Mouse (Mus musculus): ENCODE data around the gene Msi2. TPM values are rescaled to one million over a fixed set of nuclear protein-coding genes. Genes with fewer than 3 reads are reported as not detected.

Msi2 gene
- polyA plus RNA-seq, 1 experiment from 2014 or later: 17.9 TPM

DNA sequence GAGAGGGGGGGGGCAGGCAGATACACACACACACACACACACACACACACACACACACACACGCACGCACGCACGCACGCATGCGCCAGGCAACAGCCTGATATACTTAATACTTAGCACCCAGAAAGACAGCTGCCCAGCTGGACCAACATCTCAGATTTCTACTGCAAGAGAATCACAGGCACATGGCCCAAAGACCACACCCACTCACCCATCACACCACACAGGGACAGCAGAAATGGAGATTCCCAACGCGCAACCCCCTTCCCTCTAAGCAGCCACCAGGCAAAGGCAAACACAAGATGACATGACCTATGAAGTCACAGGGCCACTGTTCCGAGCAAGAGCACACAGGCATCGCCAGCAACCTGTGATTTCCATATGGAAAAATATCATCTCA lies 13.6 kb downstream of the Msi2 start:
- peaks cover 18% of the 10 kb centered on the region for H3K36me3 ChIP-seq (ENCODE audit: control insufficient read depth, insufficient read depth, low read length)

DNA sequence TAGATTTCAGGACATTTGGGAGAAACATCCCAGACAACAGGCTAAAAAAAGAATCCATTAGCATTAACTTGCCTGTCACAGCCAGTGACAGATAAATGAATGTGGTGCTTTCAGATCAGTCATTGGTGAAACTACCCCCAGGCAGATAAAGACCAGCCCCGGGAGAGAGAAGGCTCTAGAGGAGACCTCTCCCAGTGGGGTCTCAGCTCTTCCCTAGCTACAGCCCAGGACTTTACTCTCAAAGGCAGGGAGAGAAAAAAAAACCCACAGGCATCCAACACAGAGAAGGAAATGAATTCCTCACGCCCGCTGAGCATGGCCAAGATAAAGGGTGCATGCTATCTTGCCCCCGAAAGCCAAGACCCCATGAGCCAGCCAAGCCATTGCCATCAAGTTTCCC lies 15.1 kb downstream of the Msi2 start:
- H3K4me2 ChIP-seq (replicated peaks; ENCODE audit: low read depth, low read length): no peak overlapping the region
- H3K4me3 ChIP-seq (ENCODE audit: low read depth, low read length): no peak overlapping the region
- ATAC-seq (ENCODE audit: insufficient number of reproducible peaks, insufficient read depth, low FRiP score, low read depth): no peak
- H3K4me1 ChIP-seq (ENCODE audit: control insufficient read depth, insufficient read depth, low read length): peaks cover 7% of the 10 kb centered on the region; the same call in 1 of the 2 replicates
- no peak overlapping the region for H3K27ac ChIP-seq (ENCODE audit: low read length)
- H3K9ac ChIP-seq (replicated peaks; ENCODE audit: low read depth, low read length): no peak overlapping the region
- WGBS: 42% methylated on average over 4 of the region's 4 CpGs
- H3K36me3 ChIP-seq (ENCODE audit: control insufficient read depth, insufficient read depth, low read length): peaks cover 14% of the 10 kb centered on the region
- no peaks in the 10 kb centered on the region for H3K27me3 ChIP-seq (ENCODE audit: control insufficient read depth, insufficient read depth, low read length)
- H3K9me3 ChIP-seq (ENCODE audit: control insufficient read depth, low read depth, low read length): no peaks in the 10 kb centered on the region

More for the DNA sequence above, 13.6 kb downstream of the Msi2 start:
- Histone ChIP-seq H3K9me3 (ENCODE audit: control insufficient read depth, low read depth, low read length) (no peaks in the 10 kb centered on the region), H3K4me1 (ENCODE audit: control insufficient read depth, insufficient read depth, low read length) (peaks cover 7% of the 10 kb centered on the region; the same call in 1 of the 2 replicates), H3K4me2 (replicated peaks; ENCODE audit: low read depth, low read length) (no peak overlapping the region), H3K27ac (ENCODE audit: low read length) (0 out of 2 replicates have a peak overlapping the region, but pooled peaks have one; percentile 30), H3K9ac (replicated peaks; ENCODE audit: low read depth, low read length) (no peak overlapping the region), H3K27me3 (ENCODE audit: control insufficient read depth, insufficient read depth, low read length) (no peaks in the 10 kb centered on the region), H3K4me3 (ENCODE audit: low read depth, low read length) (no peak overlapping the region)
- no peak for ATAC-seq (ENCODE audit: insufficient number of reproducible peaks, insufficient read depth, low FRiP score, low read depth)
- WGBS: 80% methylated on average over 10 of the region's 10 CpGs

DNA sequence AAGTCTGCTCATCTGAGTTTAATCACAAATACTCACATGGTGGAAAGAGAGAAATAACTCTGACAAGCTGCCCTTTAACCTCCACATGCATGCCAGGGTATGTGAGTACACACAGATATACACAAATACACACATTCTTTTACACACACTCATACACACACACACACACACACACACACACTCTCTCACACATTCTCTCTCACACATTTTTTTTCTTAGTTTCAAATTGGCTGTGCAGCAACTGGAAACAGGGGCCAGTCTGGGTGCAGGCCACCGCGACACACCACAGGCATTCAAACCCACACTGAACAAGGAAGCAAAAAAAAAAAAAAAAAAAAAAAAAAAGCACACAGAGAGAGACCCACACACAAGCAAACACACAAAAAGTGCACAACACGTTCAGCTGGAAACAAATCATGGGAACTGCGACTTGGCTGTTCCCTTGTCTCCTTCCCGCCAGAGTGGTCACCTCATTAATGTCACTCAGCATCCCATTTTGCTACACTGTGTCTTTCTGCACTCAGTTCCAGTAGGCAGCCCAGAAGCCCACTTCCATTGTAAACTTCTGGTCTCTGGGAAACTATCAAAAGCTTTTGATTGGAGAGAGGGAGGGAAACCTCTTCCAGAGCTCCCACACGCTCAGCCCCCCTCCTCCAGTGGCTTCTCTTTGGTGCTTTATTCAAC lies 16.2 kb downstream of the Msi2 start:
- Histone ChIP-seq H3K36me3 (ENCODE audit: control insufficient read depth, insufficient read depth, low read length) (peaks cover 13% of the 10 kb centered on the region), H3K27ac (ENCODE audit: low read length) (no peak overlapping the region)

DNA sequence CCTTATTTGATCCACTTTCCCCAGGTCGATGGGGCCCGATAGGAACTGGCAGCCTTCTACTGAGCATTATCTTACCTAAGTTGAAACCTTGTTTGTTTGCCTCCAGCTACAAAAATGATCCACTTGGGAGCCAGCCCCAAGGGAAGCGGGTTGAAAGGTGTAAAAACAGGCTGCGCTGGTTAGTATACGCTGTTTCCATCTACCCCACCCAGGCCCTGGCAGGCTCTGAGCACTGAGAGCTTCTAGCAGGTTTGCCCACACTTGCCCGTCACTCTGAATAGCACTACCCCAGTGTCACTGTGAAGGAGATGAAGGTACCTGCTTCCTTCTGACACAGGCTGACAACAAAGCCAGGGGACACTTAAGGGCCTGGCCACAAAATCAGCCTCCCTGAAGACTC lies 17.3 kb downstream of the Msi2 start:
- no peak overlapping the region for H3K4me2 ChIP-seq (replicated peaks; ENCODE audit: low read depth, low read length)
- 84% methylated on average over 6 of the region's 6 CpGs for WGBS
- H3K9me3 ChIP-seq (ENCODE audit: control insufficient read depth, low read depth, low read length): no peaks in the 10 kb centered on the region
- no peak for ATAC-seq (ENCODE audit: insufficient number of reproducible peaks, insufficient read depth, low FRiP score, low read depth)
- H3K36me3 ChIP-seq (ENCODE audit: control insufficient read depth, insufficient read depth, low read length): peaks cover 10% of the 10 kb centered on the region
- no peak overlapping the region for H3K9ac ChIP-seq (replicated peaks; ENCODE audit: low read depth, low read length)
- no peaks in the 10 kb centered on the region for H3K27me3 ChIP-seq (ENCODE audit: control insufficient read depth, insufficient read depth, low read length)
- H3K4me1 ChIP-seq (ENCODE audit: control insufficient read depth, insufficient read depth, low read length): peaks cover 7% of the 10 kb centered on the region; the same call in 1 of the 2 replicates
- H3K4me3 ChIP-seq (ENCODE audit: low read depth, low read length): no peak overlapping the region
- no peak overlapping the region for H3K27ac ChIP-seq (ENCODE audit: low read length)

More for the DNA sequence above, 16.2 kb downstream of the Msi2 start:
- Histone ChIP-seq H3K4me2 (replicated peaks; ENCODE audit: low read depth, low read length) (no peak overlapping the region), H3K27me3 (ENCODE audit: control insufficient read depth, insufficient read depth, low read length) (no peaks in the 10 kb centered on the region), H3K4me3 (ENCODE audit: low read depth, low read length) (no peak overlapping the region), H3K9me3 (ENCODE audit: control insufficient read depth, low read depth, low read length) (no peaks in the 10 kb centered on the region), H3K9ac (replicated peaks; ENCODE audit: low read depth, low read length) (no peak overlapping the region), H3K4me1 (ENCODE audit: control insufficient read depth, insufficient read depth, low read length) (peaks cover 7% of the 10 kb centered on the region; the same call in 1 of the 2 replicates)
- no peak for ATAC-seq (ENCODE audit: insufficient number of reproducible peaks, insufficient read depth, low FRiP score, low read depth)
- WGBS: 54% methylated on average over 6 of the region's 6 CpGs

DNA sequence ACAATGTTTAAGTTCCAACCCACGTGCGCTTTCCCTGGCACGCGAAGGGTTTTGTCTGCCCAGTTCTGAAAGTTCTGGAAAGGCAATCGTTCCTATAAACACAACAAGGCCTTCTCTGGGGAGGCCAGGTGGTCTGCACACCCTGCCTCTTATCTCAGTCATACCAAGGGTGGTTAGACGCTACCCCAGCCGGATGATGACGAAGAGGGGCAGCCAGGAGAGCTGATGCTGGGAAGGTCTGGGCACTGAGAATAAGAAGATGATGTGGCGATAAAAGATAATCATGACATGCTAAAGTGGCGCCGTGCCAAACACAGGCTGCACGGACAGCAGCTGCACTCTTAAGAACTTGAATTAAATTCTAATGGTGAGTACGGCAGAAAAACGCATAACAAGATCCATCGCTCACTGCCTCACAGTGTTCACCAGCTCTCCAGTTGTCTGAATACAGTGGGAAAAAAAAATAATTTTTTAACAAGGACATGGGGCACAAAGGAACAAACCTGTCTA lies 18.1 kb downstream of the Msi2 start:
- no peak for ATAC-seq (ENCODE audit: insufficient number of reproducible peaks, insufficient read depth, low FRiP score, low read depth)
- Histone ChIP-seq H3K9me3 (ENCODE audit: control insufficient read depth, low read depth, low read length) (no peaks in the 10 kb centered on the region), H3K36me3 (ENCODE audit: control insufficient read depth, insufficient read depth, low read length) (peaks cover 8% of the 10 kb centered on the region), H3K4me2 (replicated peaks; ENCODE audit: low read depth, low read length) (no peak overlapping the region), H3K9ac (replicated peaks; ENCODE audit: low read depth, low read length) (no peak overlapping the region), H3K4me3 (ENCODE audit: low read depth, low read length) (no peak overlapping the region), H3K4me1 (ENCODE audit: control insufficient read depth, insufficient read depth, low read length) (peaks cover 13% of the 10 kb centered on the region; the same call in 1 of the 2 replicates), H3K27ac (ENCODE audit: low read length) (no peak overlapping the region), H3K27me3 (ENCODE audit: control insufficient read depth, insufficient read depth, low read length) (no peaks in the 10 kb centered on the region)
- WGBS: 74% methylated on average over 15 of the region's 15 CpGs

DNA sequence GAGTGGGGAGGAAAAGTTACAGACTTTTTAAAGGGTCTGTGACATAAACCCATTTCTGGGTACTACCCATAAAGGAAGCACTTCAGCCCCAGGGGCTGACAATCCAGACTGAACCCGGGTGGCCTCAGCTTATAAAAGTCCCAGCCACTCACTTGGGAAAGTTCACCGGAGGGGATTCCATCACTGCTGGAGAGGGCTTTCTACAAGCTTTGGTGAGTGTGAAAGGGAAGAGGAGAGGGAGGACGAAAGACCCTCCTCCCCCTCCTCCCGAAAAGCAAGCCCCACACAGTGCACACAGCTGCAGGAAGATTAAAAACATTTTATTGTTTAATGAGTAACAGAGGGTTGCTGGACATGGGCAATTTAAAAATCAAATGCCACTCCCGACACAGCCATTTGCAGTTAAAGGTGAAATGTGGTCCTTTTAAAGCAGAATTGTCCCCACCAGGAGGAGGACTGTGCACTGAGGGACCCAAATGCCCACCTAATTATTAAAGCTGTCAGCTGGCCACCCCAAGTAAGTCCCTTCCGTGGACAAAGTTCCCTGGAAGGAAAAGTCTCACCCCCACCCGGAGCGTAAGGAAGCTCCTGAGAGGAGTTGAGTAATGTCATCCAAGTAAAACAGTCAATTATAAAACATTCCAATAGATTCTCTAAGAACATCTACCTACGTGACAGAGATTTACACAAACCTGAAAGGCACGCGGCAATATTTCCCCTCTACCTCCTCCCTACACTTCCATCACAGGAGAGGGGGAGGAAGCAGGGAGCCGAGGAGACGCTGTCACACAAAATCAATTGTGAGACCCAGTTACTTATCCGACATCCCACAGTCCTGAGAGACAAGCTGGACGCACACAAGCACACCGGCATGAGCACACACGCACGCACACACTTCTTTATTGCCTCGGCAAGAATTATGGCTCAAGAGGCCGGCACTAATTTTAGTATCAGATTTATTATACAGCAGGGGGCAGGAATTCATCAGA lies 24.1 kb downstream of the Msi2 start:
- no peaks in the 10 kb centered on the region for H3K27me3 ChIP-seq (ENCODE audit: control insufficient read depth, insufficient read depth, low read length)
- no peak overlapping the region for H3K9ac ChIP-seq (replicated peaks; ENCODE audit: low read depth, low read length)
- H3K4me1 ChIP-seq (ENCODE audit: control insufficient read depth, insufficient read depth, low read length): peaks cover 57% of the 10 kb centered on the region
- H3K9me3 ChIP-seq (ENCODE audit: control insufficient read depth, low read depth, low read length): no peaks in the 10 kb centered on the region
- no peak overlapping the region for H3K4me2 ChIP-seq (replicated peaks; ENCODE audit: low read depth, low read length)
- no peak for ATAC-seq (ENCODE audit: insufficient number of reproducible peaks, insufficient read depth, low FRiP score, low read depth)
- 25% methylated on average over 20 of the region's 20 CpGs for WGBS
- H3K36me3 ChIP-seq (ENCODE audit: control insufficient read depth, insufficient read depth, low read length): no peaks in the 10 kb centered on the region; the same call in 1 of the 2 replicates
- H3K27ac ChIP-seq (ENCODE audit: low read length): peak overlapping the region; percentile 44; the same call in 1 of the 2 replicates
- H3K4me3 ChIP-seq (ENCODE audit: low read depth, low read length): no peak overlapping the region

DNA sequence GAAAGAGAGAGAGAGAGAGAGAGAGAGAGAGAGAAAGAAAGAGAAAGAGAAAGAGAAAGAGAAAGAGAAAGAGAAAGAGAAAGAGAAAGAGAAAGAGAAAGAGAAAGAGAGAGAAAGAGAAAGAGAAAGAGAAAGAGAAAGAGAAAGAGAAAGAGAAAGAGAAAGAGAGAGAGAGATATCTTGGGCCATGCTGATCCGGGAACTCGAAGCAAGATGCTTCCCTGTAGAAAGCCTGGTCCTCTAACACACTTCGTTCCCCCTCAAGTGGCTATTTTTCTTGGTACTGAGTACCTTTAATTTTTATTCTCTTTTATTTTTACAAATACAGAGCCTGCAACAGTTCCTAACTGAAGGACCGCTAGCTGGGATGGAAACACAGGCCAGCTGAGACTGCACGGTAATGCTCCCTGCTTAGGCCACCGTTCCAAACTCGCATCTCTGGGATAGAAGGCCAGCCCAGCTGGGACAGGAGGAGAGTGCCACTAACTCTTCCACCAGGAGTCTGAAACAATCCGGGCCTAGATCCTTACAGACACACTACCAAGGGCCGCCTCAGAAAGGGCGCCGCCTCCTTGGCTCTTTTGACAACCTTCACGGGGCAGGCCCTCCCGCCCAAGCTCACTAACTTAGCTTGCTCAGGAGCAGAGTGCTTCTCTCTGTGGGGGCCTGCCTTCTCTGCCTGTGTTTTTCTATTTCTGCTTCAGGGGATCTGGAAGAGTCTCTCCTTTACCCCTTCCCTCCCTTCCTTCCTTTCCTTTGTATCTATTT lies 25.1 kb downstream of the Msi2 start:
- H3K4me3 ChIP-seq (ENCODE audit: low read depth, low read length): no peak overlapping the region
- no peak for ATAC-seq (ENCODE audit: insufficient number of reproducible peaks, insufficient read depth, low FRiP score, low read depth)
- 0 out of 2 replicates have a peak overlapping the region, but pooled peaks have one; percentile 2 for H3K9ac ChIP-seq (replicated peaks; ENCODE audit: low read depth, low read length)
- peaks cover 57% of the 10 kb centered on the region for H3K4me1 ChIP-seq (ENCODE audit: control insufficient read depth, insufficient read depth, low read length)
- no peaks in the 10 kb centered on the region for H3K9me3 ChIP-seq (ENCODE audit: control insufficient read depth, low read depth, low read length)
- WGBS: 56% methylated on average over 13 of the region's 13 CpGs
- peak overlapping the region; percentile 44; the same call in 1 of the 2 replicates for H3K27ac ChIP-seq (ENCODE audit: low read length)
- no peaks in the 10 kb centered on the region for H3K27me3 ChIP-seq (ENCODE audit: control insufficient read depth, insufficient read depth, low read length)
- no peak overlapping the region for H3K4me2 ChIP-seq (replicated peaks; ENCODE audit: low read depth, low read length)
- H3K36me3 ChIP-seq (ENCODE audit: control insufficient read depth, insufficient read depth, low read length): no peaks in the 10 kb centered on the region; the same call in 1 of the 2 replicates

All from stomach, embryonic 14.5 days (tissue).